Mouse (Mus musculus): ENCODE measurements around the gene Pot1a. TPM values are rescaled to one million over a fixed set of nuclear protein-coding genes. Genes with fewer than 3 reads are reported as not detected.

Pot1a gene
- total RNA-seq (2023) = 10 to 100 TPM; 25.8 to 35.1 TPM

GRCm38 (mm10) chr6:25808806-25809495 is at the start of gene Pot1a:
Gene Pot1a, minus strand, starts transcription at chr6:25809246.

Other genes with a start within 250 kb of the Pot1a start
- gene Gpr37, start 118.5 kb downstream of the Pot1a start, total RNA-seq (2023) = not detected

Data from T-cell, adult 66 days (primary cell).